Mouse (Mus musculus) right cerebral cortex, postnatal 4 days (tissue): ENCODE results near the gene Fgf14.
A peak's percentile ranks its signal among the peaks of the same experiment; 100 is the strongest.
"Not testable (repeated sequence)": the region's sequence is repeated elsewhere in the genome, so short reads cannot be mapped to it uniquely, and the experiment has no call there.

Experiments used
- DNase-seq: peaks from one replicate; pipeline ENCODE4 v3.0.0-alpha.2; 2022

The Fgf14 gene

GRCm38 (mm10) chr14:124191913-124192814 is 484.8 kb downstream of the Fgf14 start:
- DNase-seq = peak; percentile 76

- no peak for DNase-seq
Observed at GRCm38 (mm10) chr14:124180265-124180664, 496.7 kb downstream of the Fgf14 start.

- no peak for DNase-seq
Observed at GRCm38 (mm10) chr14:124174111-124174510, 502.8 kb downstream of the Fgf14 start.

GRCm38 (mm10) chr14:124163618-124164185 is 513.2 kb downstream of the Fgf14 start:
- DNase-seq = no peak

GRCm38 (mm10) chr14:124147378-124147777 is 529.5 kb downstream of the Fgf14 start:
- no peak for DNase-seq

GRCm38 (mm10) chr14:124107205-124107873 is 569.6 kb downstream of the Fgf14 start:
- no peak for DNase-seq

- no peak for DNase-seq
Observed at GRCm38 (mm10) chr14:124083126-124083525, 593.8 kb downstream of the Fgf14 start.

GRCm38 (mm10) chr14:124044016-124044415 is 632.9 kb downstream of the Fgf14 start:
- no peak for DNase-seq

- DNase-seq = no peak
Observed at GRCm38 (mm10) chr14:124040651-124041050, 636.3 kb downstream of the Fgf14 start.

- DNase-seq = no peak
Observed at GRCm38 (mm10) chr14:124037434-124037833, 639.5 kb downstream of the Fgf14 start.

- DNase-seq = no peak
Observed at GRCm38 (mm10) chr14:124036575-124037205, 640.2 kb downstream of the Fgf14 start.

GRCm38 (mm10) chr14:124033302-124033701 is 643.6 kb downstream of the Fgf14 start:
- not testable (repeated sequence) for DNase-seq

GRCm38 (mm10) chr14:124027886-124028670 is 648.8 kb downstream of the Fgf14 start:
- no peak for DNase-seq

- no peak for DNase-seq
Observed at GRCm38 (mm10) chr14:123990591-123991195, 686.2 kb downstream of the Fgf14 start.

- no peak for DNase-seq
Observed at GRCm38 (mm10) chr14:123967996-123968395, 708.9 kb downstream of the Fgf14 start.

- no peak for DNase-seq
Observed at GRCm38 (mm10) chr14:123966531-123966930, 710.4 kb downstream of the Fgf14 start.
